Mouse (Mus musculus): ENCODE measurements around the gene Ophn1. TPM values are rescaled to one million over a fixed set of nuclear protein-coding genes. Genes with fewer than 3 reads are reported as not detected.

The Ophn1 gene
- polyA plus RNA-seq, 1 experiment from 2014 or later, result 27.8 TPM

DNA sequence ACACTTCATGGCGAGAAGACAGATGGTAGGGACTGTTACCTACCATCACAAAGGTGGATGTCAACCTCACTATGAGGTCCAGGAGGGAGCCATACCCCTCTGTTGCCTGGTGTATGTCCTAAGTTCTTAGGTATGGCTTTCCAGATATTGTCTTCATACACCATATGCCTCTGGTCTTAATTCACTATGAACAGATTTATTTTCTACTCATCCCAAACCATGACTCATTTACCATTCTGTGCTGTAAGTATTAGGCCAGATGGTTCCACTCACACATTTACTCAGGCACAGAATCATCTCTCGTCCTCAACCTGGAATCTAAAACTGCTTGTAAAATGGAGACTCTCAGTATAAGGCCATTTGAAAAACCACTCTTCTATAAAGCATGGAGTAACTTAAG, 135.7 kb downstream of the Ophn1 start:
- H3K4me3 ChIP-seq, result no peak overlapping the region
- ATAC-seq (ENCODE audit: low FRiP score, low read depth), result no peak
- 59% methylated on average over 2 of the region's 2 CpGs for WGBS

DNA sequence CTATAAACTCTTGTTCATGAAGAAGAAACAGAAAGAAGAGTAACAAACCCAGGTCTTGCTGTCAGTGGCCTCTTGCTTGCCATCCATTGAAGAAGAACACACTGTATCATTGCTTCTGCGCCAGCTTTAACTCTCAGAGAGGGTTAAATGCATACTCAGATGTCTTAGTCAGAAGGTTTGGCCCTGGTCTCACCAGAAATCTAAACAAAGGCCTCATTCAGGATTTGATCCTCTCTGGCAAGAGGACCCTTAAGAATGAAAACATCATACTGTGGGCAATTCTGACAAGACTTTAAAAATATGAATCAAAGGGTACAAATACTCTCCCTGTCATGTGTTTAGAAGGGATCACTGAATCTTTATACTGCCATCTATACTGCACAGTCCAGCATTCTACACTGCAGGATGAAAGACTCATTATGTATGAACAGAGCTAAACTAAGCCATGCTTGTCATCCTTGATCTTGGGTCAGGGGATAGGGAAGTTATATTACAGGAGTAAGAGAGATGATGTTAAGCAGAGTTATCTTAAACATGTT, 139.5 kb downstream of the Ophn1 start:
- ATAC-seq (ENCODE audit: low FRiP score, low read depth), result no peak
- Histone ChIP-seq H3K4me2 (replicated peaks) (no peak overlapping the region), H3K9me3 (no peaks in the 10 kb centered on the region), H3K9ac (no peak overlapping the region), H3K4me3 (no peak overlapping the region), H3K4me1 (no peaks in the 10 kb centered on the region), H3K36me3 (no peaks in the 10 kb centered on the region), H3K27ac (no peak overlapping the region), H3K27me3 (replicated peaks) (no peaks in the 10 kb centered on the region)
- WGBS, result 61% methylated on average over 1 of the region's 1 CpGs

More for the DNA sequence above, 135.7 kb downstream of the Ophn1 start:
- Histone ChIP-seq H3K4me2 (replicated peaks) (no peak overlapping the region), H3K27me3 (replicated peaks) (no peaks in the 10 kb centered on the region), H3K9me3 (no peaks in the 10 kb centered on the region), H3K27ac (no peak overlapping the region), H3K36me3 (no peaks in the 10 kb centered on the region), H3K9ac (no peak overlapping the region), H3K4me1 (no peaks in the 10 kb centered on the region)

DNA sequence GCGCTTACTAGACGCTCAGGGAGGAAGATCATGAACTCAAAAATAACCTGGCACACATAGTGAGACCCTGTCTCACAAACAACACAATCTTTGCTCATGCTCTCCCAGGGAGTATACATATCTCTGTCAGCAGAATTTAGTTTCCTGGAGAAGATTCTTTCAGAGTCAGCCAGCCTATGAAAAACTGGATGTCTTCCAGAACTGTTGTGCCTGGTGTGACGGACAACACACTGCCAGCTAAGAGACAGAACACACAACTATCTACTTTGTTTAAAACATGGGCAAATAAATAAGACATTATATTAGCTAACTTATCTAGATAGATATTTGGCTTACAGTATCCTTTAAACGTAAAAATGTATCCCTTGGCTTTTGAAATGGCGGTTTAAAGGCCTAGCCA, 154.1 kb downstream of the Ophn1 start:
- WGBS, result 89% methylated on average over 5 of the region's 5 CpGs
- H3K27me3 ChIP-seq (replicated peaks), result no peaks in the 10 kb centered on the region

DNA sequence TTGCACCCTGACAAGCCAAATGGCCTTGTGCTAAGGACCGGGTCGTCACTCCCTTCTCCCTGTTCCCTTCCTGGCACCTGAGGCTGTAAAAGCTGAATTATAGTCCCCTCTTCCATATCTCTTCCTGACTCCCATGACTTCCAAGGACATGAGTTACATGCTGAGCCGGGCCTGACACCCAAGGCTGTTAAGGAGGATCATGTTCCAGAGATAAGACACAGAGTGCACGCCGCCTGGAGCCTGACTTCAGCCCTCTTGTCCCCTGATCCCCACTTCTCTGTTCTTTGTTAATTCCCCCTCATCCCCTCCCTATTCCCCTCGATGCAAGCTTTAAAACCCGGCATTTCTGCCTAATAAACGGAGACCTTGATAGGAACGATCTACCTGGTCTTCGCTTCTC, 167.8 kb downstream of the Ophn1 start:
- no peak overlapping the region for H3K27ac ChIP-seq
- 82% methylated on average over 10 of the region's 10 CpGs for WGBS
- ATAC-seq (ENCODE audit: low FRiP score, low read depth), result no peak
- no peaks in the 10 kb centered on the region for H3K36me3 ChIP-seq
- H3K4me3 ChIP-seq, result no peak overlapping the region
- H3K4me1 ChIP-seq, result no peaks in the 10 kb centered on the region
- H3K4me2 ChIP-seq (replicated peaks), result no peak overlapping the region
- H3K27me3 ChIP-seq (replicated peaks), result no peaks in the 10 kb centered on the region
- no peaks in the 10 kb centered on the region for H3K9me3 ChIP-seq
- no peak overlapping the region for H3K9ac ChIP-seq

More for the DNA sequence above, 154.1 kb downstream of the Ophn1 start:
- Histone ChIP-seq H3K4me2 (replicated peaks) (no peak overlapping the region), H3K4me3 (no peak overlapping the region), H3K4me1 (no peaks in the 10 kb centered on the region), H3K9me3 (no peaks in the 10 kb centered on the region), H3K9ac (no peak overlapping the region), H3K36me3 (no peaks in the 10 kb centered on the region), H3K27ac (no peak overlapping the region)
- ATAC-seq (ENCODE audit: low FRiP score, low read depth), result no peak

DNA sequence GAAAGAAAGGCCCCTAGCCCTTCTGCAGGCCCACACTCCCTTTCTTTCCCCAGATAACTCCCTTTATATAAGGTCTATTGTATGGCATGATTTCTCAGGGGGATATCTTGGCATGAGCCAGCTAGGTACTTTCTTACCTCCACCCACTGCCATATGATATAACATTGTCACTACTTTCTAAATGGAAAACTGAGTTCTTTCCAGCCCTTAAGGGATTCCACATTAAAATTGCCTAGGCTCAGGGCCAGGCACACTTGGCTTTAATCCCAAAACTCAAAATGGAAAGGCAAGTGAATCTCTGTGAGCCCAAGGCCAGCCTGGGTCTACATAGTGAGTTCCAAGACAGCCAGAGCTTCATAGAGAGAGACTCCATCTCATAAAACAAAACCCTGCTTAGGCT, 183.1 kb downstream of the Ophn1 start:
- H3K4me1 ChIP-seq, result no peaks in the 10 kb centered on the region
- H3K9ac ChIP-seq, result no peak overlapping the region
- no peaks in the 10 kb centered on the region for H3K27me3 ChIP-seq (replicated peaks)
- no peak overlapping the region for H3K4me3 ChIP-seq
- no peaks in the 10 kb centered on the region for H3K36me3 ChIP-seq
- H3K9me3 ChIP-seq, result no peaks in the 10 kb centered on the region
- no peak overlapping the region for H3K4me2 ChIP-seq (replicated peaks)
- ATAC-seq (ENCODE audit: low FRiP score, low read depth), result no peak
- no peak overlapping the region for H3K27ac ChIP-seq

DNA sequence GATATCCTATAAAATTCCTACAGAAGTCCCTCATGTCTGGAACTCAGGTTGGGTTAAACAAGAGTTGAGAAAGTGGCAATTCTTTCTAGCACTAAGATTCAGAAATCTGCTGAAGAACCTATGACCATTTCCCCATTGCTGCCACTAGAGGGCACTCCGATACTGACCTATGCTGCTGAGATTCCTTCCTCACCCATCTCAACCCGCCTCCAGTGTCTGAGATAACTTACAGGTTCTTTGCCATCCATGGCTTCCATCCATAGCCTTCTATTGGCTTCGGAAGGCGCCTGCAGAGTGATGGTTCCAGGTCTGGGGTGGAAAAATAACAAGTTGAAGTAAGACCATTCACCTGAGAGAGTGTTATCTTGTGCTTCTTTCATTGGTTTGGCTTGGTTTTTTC, 189.2 kb downstream of the Ophn1 start:
- ATAC-seq (ENCODE audit: low FRiP score, low read depth), result no peak
- no peak overlapping the region for H3K9ac ChIP-seq
- H3K4me2 ChIP-seq (replicated peaks), result no peak overlapping the region
- no peaks in the 10 kb centered on the region for H3K27me3 ChIP-seq (replicated peaks)
- no peaks in the 10 kb centered on the region for H3K36me3 ChIP-seq
- H3K27ac ChIP-seq, result no peak overlapping the region
- H3K4me1 ChIP-seq, result no peaks in the 10 kb centered on the region
- H3K9me3 ChIP-seq, result no peaks in the 10 kb centered on the region
- WGBS, result 19% methylated on average over 4 of the region's 4 CpGs
- no peak overlapping the region for H3K4me3 ChIP-seq

DNA sequence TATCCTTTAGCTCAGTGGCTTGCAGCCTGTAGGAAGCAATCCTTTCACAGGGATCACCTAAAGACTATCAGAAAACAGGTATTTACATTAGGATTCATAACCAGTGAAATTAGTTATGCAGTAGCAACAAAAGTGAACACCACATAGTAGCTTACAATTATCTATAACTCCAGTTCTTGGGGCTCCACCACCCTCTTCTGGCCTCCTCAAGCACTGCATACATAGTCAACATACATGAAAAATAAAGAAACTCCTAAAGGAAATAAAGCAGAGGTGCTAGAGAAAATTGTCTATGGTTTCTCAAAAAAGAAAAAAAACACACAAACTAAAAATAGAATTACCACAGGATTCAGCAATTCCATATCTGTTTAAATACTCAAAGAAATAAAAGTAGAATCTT, 208.2 kb downstream of the Ophn1 start:
- no peaks in the 10 kb centered on the region for H3K36me3 ChIP-seq
- no peaks in the 10 kb centered on the region for H3K4me1 ChIP-seq
- no peak overlapping the region for H3K9ac ChIP-seq
- H3K4me3 ChIP-seq, result no peak overlapping the region
- ATAC-seq (ENCODE audit: low FRiP score, low read depth), result no peak
- H3K27ac ChIP-seq, result no peak overlapping the region
- H3K27me3 ChIP-seq (replicated peaks), result no peaks in the 10 kb centered on the region
- no peaks in the 10 kb centered on the region for H3K9me3 ChIP-seq
- no peak overlapping the region for H3K4me2 ChIP-seq (replicated peaks)

DNA sequence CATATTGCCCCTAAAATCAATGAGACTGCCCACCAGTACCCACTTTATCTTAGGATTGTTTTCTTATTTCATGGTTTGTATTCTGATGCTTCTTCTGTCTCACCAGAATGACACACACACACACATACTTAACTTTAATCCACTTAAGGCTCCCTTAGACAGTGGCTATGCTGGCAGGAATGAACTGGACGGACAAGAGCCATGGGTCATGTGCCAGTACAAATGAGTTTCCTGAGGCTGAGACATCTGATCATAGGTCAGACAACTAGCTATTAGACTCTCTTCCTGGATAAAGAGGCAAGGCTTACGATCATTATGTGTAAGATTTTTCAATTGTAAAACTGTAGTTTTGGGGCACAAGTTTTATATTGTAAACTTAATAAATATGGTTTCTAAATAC, 209.5 kb downstream of the Ophn1 start:
- 85% methylated on average over 2 of the region's 2 CpGs for WGBS
- Histone ChIP-seq H3K4me1 (no peaks in the 10 kb centered on the region), H3K4me3 (no peak overlapping the region), H3K36me3 (no peaks in the 10 kb centered on the region), H3K9ac (no peak overlapping the region), H3K9me3 (no peaks in the 10 kb centered on the region), H3K27ac (no peak overlapping the region), H3K4me2 (replicated peaks) (no peak overlapping the region), H3K27me3 (replicated peaks) (no peaks in the 10 kb centered on the region)
- no peak for ATAC-seq (ENCODE audit: low FRiP score, low read depth)

DNA sequence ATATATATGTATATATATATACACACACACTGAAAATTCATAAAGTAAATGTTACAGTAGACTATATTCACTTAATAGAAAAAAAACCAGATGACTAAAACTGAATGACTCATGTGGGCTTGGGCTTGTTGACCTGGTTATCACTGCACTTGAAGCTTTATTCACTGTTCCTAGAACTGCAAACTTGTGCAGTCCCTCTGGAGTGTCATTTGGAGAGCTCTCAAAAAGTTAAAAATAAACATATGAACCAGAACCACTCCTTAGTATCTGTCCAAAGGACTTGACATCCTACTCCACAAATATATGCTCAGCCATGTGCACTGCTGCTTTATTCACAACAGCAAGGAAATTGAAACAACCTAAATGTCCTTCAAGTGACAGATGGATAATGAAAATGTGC, 219.8 kb downstream of the Ophn1 start:
- Histone ChIP-seq H3K27me3 (replicated peaks) (no peaks in the 10 kb centered on the region), H3K36me3 (no peaks in the 10 kb centered on the region), H3K4me3 (no peak overlapping the region), H3K4me2 (replicated peaks) (no peak overlapping the region), H3K9me3 (no peaks in the 10 kb centered on the region), H3K9ac (no peak overlapping the region), H3K4me1 (no peaks in the 10 kb centered on the region), H3K27ac (no peak overlapping the region)
- ATAC-seq (ENCODE audit: low FRiP score, low read depth), result no peak

DNA sequence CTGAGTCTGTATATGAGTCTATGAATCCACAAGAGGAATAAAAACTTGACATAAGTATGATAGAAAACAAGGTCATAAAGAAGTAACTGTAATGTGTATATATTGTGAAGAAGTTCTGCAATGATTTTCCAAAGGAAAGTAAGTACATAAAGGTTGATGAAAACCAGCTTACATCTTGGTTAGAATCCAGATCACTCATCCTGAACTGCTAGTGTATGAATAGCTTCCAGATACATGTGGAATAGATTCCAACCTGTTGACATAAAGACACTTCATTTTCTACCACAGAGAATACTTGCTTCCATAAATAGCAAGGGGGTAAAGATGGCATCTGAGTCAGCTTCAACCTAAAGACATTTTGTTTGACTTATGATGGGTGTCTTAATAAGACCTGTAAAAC, 239.4 kb downstream of the Ophn1 start:
- no peak overlapping the region for H3K4me3 ChIP-seq
- H3K9ac ChIP-seq, result no peak overlapping the region
- no peaks in the 10 kb centered on the region for H3K27me3 ChIP-seq (replicated peaks)
- ATAC-seq (ENCODE audit: low FRiP score, low read depth), result no peak
- H3K27ac ChIP-seq, result no peak overlapping the region
- H3K9me3 ChIP-seq, result no peaks in the 10 kb centered on the region
- no peaks in the 10 kb centered on the region for H3K36me3 ChIP-seq
- H3K4me1 ChIP-seq, result no peaks in the 10 kb centered on the region
- H3K4me2 ChIP-seq (replicated peaks), result no peak overlapping the region

DNA sequence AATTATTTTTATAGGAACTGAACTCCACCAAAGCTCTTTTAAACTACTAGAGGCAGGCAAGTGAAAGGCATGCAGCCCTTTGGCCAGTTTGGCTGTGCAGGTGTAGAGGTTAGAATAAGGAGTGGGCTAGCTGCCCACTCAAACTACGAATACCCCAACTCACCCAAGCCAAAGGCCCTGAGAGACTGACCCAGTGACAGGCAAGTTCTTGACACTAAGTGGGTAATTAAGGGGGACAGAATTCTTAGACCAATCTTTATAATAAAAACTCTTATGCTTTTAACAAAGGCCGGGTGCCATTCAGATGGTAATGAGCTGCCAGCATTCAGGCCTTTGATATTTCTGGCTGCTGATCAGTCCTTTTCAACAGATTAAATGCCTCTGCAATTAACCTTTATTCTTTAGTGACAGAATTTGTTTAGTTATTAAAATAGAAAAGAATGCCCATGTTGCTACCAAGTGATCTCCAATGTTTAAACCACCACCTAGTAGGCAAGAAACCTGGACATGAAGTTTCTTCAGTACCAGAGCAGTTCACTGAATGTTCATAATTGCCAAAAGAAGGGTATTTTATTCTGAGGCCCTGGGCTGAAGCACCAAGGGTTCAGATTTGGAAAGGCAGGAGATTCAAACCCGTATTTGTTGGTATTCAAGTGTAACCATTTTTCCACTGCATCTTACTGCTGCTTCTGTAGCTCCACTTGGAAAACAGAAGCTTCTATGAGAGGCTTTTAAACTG, 262.0 kb downstream of the Ophn1 start:
- no peak for ATAC-seq (ENCODE audit: low FRiP score, low read depth)
- no peaks in the 10 kb centered on the region for H3K36me3 ChIP-seq
- H3K27ac ChIP-seq, result no peak overlapping the region
- WGBS, result 60% methylated on average over 3 of the region's 3 CpGs
- H3K27me3 ChIP-seq (replicated peaks), result no peaks in the 10 kb centered on the region
- no peak overlapping the region for H3K4me3 ChIP-seq
- no peaks in the 10 kb centered on the region for H3K9me3 ChIP-seq
- H3K4me2 ChIP-seq (replicated peaks), result no peak overlapping the region
- no peaks in the 10 kb centered on the region for H3K4me1 ChIP-seq
- H3K9ac ChIP-seq, result no peak overlapping the region

DNA sequence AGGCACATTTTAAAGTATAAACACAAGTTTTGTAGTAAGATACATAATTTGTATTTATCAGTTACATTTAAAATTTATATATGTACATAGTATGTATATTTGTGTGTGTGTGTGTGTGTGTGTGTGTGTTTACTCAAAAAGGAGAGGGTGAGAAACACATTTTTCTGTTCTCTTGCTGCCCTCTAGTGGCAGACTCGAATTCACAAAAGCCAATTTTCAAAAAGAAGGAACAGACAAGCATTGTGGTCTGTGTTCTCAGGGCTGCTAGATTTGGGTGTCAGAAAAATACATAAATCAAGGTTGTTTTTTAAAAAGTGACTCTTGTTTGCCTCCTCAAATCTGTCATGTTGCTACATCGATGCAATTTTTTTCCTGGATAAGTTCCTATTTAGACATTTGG, 272.0 kb downstream of the Ophn1 start:
- no peak overlapping the region for H3K4me2 ChIP-seq (replicated peaks)
- H3K27me3 ChIP-seq (replicated peaks), result no peaks in the 10 kb centered on the region
- no peak for ATAC-seq (ENCODE audit: low FRiP score, low read depth)
- WGBS, result 6% methylated on average over 2 of the region's 2 CpGs
- H3K4me3 ChIP-seq, result no peak overlapping the region
- no peak overlapping the region for H3K27ac ChIP-seq
- no peaks in the 10 kb centered on the region for H3K4me1 ChIP-seq
- H3K36me3 ChIP-seq, result no peaks in the 10 kb centered on the region
- no peaks in the 10 kb centered on the region for H3K9me3 ChIP-seq
- no peak overlapping the region for H3K9ac ChIP-seq

DNA sequence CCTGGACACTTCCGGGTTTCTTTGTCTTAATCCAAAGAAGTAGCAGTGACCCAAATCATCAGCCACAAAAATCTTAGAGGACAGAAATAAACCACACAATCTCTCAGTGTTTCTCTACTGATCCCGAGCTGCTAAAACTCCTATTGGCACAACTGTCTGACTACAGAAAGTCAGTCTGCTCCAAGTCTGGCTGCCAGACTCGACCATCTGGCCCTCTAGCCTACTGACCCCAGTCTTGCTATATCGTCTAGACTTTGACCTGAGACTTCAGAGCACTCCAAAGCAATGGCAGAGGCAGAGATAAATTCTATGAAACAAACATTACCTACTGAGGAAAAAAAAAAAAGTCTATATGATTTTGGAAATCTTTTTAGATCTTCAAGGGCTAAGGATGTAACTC, 273.4 kb downstream of the Ophn1 start:
- no peak for ATAC-seq (ENCODE audit: low FRiP score, low read depth)
- no peak overlapping the region for H3K4me3 ChIP-seq
- 81% methylated on average over 4 of the region's 4 CpGs for WGBS
- no peak overlapping the region for H3K27ac ChIP-seq
- no peak overlapping the region for H3K9ac ChIP-seq
- no peak overlapping the region for H3K4me2 ChIP-seq (replicated peaks)
- no peaks in the 10 kb centered on the region for H3K36me3 ChIP-seq
- H3K27me3 ChIP-seq (replicated peaks), result no peaks in the 10 kb centered on the region
- no peaks in the 10 kb centered on the region for H3K4me1 ChIP-seq
- no peaks in the 10 kb centered on the region for H3K9me3 ChIP-seq

Data from neural tube, embryonic 12.5 days (tissue).